Mouse (Mus musculus) kidney, postnatal 4 days (tissue): ENCODE measurements around the gene Dmc1.

ENCODE experiments used
- DNase-seq, 2 experiments: peaks; one replicate each; pipeline ENCODE4 v3.0.0; 2021; ENCODE audit warnings: mixed read lengths in 2 of 2

Dmc1 gene

DNA sequence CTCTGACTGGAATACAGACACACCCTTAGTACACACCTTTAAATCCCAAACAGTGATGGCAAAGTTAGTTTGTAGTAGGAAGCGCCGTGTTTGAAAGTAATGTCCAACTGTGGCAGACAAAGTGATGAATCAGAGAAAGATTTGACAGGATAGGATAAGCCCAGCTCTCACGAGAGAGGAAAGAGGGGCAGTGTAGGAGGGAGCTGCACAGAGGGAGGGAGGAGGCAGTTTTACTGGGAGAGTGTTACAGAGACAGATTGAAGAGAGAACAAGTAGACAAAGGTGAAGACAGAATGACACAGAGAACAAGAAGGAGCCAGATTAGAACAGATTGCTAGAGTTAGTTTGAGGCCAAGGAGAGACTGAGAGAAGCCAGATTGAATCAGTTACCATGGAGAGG, 45.3 kb downstream of the Dmc1 start:
- no peak for DNase-seq

DNA sequence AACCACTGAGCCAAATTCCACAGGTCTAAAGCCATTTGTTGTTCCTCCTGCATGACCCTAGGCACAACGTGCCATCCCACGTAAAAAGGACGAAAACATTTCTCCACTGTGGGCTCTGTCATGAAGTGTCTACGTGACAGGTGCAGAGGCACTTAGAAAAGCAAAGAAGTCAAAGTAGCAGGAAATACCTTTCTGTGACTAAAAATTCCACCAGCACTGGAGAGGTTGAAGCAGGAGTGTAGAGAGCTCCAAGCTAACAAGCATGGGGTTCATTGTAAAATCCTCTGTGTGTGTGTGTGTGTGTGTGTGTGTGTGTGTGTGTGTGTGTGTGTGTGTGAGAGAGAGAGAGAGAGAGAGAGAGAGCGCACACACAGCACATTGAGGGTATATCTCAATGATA, 52.3 kb downstream of the Dmc1 start:
- DNase-seq = no peak

DNA sequence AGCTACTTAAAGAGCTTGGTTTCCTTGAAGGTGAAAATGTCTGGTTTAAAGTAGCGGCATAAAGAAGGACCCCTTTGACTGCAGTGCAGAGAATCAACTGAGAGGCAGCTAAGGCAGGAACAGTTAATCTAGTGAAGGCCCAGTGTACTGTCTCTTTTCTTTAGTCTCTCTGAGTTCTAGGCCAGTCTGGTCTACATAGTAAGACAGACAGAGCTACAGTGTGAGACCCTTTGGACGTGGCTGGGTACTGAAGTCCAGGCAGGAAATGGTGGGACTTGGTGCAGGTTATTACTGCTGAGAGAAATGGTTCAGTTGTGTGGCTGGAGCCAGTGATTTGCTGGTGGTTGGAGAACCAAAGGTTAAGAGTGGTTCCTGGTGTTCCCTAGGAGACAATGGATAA, 56.7 kb downstream of the Dmc1 start:
- no peak for DNase-seq

DNA sequence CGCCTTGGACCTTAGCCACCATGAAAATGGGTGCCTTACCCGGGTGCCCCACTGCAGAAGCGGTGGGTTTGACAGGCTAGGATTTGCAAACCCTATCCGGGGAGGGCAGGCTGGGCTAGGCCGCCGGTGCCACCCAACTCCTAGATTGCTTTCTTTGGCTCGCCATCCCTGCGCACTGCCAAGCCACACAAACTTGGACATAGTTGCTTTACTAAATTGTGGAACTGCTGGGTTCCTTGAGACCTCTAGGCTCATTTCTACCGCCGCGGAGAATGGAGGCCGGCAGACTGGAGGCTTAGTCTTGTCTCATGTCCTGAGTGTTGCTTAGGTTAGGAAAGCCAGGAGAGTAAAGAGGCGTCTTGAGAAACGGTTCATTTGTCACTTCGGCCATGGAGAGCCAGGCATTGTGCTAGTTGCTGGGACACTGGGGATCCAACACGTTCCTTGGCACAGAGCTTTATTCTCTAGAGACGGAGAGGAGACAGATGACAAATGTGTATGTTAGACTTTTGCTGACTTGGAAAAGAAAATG, 57.6 kb downstream of the Dmc1 start:
- DNase-seq = no peak

DNA sequence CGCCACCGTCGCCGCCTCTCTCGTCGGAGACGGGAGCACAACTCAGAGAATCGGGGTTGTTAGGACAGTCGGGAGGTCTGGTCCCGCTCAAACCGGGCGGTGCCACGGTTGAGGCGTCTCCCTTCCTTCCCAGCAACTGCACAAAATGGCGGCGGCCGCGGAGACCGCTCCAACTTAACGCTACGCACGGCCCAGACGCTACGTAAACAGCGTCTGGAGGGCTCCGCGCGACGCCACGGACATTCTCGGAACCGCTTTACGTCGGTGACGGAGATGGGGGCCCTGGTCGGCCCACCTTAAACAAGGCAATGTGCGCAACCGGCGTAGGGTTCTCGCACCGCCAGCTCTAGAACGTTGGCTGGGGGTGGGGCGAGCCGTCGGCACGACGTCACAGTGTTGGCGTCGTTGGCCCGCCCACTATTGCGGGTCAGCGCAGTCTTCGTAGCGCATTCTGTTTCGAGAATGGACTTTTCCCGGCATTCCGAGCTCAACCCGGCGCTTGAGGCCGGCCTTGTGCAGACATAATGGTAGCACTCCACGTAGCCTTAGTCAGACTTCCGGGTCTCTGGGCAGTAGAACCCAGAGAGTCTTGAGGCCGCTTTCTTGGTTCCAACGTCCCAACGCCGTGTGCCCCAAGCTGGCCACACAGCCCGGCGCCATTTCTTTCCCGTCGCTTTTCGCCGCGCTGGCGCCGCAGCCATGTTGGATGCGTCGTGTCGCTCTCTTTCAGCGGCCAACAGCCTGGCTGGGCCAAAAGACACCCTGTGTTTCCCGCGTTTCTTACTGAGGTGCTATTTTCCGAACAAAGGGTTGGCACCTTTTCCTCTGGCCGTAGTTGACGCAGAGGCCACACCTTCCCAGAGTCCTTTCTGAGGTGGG, 58.3 kb downstream of the Dmc1 start, which contains the start of gene Ddx17:
TSS of gene Ddx17 (minus strand) at position 332 of the 879 bp plus-strand sequence.
- peak; percentile 99 for DNase-seq

DNA sequence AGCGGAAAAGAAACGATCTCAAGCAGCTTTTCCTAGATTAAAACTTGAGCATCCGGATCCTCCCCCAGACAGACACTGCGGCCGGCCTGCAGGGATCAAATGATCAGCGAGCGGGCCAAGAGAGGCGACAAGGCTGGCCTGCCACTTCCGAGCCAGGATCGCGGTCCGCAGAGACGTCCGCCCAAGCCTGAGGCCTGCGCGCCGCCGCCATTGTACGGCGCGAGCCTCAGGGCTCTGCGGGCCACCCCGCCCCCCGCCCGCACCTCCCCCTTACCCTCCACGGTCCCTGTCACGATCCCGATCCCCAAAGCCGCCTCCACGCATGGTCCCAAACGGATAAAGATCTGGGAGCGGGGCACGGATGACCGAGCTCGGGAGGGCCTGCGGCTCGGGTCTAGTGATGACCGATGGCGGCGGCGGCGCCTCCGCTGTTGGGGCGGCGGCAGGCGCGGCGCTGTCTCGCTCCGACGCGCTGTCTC, 58.9 kb downstream of the Dmc1 start:
- peak; percentile 79 to 89 for DNase-seq

DNA sequence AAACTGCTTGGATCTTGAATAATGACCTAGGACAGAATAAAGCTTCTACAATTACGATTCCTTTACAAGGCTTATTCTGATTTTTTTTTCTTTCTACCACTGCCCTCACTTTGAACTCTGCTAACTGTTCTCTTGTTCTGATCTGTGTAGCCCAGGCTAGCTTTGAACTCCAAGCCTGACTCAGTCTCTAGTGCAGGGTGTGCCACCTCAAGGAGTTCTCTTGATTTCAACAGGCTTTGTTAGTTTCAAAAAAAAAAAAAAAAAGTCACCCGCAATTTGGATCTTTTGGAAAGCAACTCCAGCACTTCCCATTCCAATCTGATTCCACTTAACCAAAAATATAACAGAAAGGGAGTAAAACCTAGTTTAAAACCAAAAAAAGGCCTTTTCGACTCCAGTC, 59.4 kb downstream of the Dmc1 start:
- DNase-seq = no peak

DNA sequence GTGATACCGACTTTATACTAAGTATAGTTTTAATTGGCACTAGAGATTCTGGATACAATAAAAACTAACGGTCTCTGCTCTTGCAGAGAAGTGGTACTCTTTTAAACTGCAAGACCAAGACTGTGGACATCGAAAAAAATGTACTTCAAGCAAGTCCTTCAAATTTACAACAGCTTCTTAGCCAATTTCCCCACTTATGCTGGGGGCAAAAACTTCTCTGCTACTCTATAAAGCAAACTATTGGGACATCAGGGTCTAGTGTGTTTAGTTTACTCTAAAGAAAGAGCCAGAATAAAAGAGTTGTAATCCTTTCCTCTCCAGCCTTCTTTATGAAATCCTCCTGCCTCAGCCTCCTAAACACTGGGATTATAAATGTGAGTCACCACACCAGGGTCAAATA, 60.9 kb downstream of the Dmc1 start:
- no peak for DNase-seq

DNA sequence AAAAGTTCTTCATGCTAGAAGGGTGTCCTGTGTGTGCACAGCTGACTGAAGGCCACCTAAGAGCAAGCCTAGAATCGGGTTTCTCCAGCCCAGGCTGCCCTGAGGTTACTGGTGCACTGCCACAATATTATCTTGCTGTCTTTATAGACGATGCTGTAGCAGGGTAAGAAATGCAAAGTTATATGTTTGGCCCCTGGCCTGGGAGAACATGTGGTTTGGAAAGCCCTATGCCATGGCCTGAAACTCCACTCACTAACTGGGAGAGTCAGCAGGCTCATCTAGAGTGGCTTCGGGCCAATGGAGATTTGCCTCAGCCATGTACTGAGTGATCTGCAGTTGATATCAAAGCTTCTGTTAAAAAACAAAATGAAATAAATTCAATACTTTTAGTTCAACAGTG, 71.1 kb downstream of the Dmc1 start:
- no peak for DNase-seq

DNA sequence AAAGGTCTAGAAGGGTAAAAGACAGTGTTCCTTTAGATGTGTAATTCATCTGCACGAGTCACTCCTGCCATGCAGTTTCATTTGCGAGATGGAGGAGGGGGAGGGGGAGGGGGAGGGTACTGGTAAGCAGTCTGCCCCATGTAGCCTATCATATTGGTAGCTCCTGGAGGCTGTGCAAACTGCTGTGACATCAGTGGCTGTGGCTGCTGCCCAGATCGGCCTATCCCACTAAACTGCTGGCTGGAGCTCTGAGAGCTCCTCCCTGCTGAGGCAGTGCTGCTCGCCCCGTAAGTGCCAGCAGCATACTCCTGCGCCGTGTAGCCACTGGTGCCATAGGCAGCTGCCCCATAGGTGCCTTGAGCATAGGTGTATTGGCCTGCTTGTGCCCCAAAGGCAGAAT, 75.0 kb downstream of the Dmc1 start:
- DNase-seq = no peak

DNA sequence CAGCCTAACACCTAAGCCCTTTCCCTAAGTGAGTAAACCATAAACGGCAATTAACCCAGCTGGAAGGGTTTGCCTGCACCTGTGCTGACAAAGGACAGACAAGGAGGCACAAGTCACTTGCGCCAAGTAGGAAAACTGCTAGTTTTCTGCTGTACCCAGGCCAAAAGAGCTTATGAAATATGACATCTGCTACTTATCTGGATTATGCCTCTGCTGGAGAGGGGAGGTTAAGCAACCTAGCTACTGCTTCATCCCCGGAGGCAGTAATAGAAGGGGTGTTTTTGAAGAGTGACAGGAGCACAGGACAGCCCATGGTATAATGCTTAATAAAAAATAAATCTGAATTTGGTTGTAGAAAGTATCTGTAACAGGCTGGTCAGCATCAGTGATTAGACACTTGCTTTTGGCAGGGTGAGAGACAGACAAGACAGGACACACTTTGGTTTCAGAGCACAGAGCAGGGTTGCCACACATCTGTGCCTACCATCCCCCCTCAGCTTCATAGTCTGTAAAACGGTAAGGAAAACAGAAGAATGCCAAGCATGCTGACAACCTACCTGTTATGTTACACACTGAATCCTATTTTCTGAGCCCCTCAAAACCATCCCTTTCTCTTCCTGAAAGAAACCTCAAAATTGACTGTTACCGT, 76.8 kb downstream of the Dmc1 start:
- no peak for DNase-seq

DNA sequence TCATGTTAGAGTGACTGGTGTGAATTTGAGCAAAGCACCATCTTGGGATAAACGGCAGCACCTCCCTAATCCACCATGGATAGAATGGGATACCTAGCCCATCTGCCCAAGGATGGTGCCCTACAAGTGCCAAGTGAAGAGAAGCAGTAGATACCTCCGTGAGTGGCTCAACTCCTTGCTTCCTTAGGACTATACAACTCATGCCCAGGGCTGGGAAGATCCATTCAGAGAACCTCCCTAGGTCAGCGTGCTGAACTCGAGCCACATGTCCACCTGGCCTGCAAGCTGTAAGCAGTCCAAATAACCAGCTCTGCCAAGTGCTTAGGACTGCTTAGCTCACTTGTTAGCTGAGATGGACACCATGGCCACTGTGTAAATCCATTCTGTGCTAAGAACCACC, 77.7 kb downstream of the Dmc1 start:
- no peak for DNase-seq

DNA sequence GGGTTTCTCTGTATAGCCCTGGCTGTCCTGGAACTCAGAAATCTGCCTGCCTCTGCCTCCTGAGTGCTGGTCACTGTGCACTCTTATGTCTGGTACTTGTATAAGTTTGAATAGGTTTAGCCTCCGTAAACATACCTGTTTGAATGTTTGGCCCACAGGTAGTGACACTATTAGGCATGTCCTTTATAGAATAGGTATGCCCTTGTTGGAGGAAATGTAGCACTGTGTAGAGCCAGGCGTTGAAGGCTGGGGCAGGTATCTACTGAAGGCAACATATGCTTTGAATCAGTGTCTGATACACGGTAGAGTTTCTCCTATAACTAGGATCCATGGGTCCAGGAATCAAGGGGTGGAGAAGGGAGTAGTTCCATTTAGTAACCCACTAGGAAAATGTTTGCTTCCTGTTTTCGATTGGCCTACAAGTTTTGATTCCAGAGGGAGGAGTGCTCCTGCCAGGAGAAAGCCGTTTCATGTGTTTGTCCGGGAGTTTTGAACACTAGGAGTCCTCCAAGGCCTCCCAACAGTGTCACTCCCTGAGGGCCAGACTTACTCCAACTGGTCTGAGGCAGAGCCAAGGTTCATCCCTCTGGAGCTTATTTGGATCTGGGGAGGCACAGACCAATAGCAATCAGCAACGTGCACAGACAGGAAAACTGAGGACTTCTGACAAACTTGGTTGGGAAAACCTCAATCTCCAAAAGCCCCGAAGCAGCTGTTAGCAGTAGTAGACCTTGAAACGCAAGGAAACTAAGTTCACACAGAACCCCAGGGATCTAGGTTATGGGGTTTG, 78.7 kb downstream of the Dmc1 start:
- no peak for DNase-seq

DNA sequence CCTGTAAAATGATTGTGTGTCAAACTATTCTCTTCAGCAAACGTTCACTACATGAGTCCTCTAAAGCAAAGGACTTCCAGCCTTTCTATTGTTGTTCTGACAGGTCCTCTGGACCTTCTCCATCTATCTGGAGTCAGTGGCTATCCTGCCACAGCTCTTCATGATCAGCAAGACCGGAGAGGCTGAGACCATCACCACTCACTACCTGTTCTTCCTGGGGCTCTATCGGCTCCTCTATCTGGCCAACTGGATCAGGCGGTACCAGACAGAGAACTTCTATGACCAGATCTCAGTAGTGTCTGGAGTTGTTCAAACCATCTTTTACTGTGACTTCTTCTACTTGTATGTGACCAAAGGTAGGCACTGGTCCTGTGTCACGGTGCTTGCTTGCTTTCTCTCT, 79.3 kb downstream of the Dmc1 start:
- DNase-seq = no peak

DNA sequence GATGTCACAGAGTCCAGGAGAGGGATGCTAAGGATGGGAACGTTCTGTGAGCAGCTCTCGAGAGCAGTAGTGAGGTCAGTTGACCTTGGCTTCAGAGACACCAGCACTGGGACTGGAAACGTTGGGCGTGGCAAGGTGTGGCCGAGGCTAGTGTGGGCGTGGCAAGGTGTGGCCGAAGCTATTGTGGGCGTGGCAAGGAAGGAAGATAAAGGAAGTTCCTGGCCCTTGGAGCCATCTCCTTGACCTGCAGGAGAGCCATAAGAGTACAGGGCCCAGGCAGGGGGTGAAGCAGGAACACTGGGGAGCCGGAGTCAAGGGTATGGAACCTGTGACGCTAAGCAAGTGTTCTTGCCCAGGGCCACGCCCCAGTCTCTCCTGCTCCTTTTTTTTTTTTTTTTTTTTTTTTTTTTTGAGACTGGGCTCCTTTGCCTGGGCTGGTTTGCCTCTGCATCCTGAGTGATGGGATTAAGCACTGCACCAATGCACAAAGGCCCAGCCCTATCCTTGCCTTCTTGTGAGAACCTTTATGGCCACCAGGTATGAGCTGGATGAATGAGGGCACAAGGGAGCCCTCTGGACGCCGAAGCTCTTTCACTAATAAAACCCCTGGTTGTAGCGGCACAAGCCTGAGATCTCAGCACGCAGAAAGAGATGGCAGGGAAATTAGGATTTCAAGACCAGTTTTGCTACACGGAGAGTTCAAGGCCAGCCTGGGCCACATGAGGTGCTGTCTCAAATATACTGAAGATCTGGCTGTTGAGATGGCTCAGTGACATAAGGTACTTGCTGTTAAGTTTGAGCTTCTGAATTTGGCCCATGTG, 85.3 kb downstream of the Dmc1 start:
- no peak for DNase-seq

DNA sequence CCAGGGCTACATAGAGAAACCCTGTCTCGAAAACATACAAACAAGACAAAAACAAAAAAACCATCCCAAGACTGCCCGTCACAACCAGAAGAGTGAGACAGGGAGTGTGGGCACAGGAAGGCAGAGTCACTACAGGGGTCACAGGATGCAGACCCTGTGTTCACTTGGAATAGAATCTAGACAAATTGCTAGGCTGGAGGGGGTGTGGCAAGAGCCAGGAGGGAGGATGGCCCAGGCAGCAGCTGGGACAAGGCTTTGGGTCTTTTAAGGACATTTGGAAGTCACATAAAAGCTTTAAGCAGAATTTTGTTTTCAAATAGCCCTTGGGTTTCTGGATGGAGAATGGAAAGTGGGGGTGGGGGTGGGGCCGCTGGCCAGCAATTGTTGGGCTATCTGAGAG, 86.3 kb downstream of the Dmc1 start:
- no peak for DNase-seq

DNA sequence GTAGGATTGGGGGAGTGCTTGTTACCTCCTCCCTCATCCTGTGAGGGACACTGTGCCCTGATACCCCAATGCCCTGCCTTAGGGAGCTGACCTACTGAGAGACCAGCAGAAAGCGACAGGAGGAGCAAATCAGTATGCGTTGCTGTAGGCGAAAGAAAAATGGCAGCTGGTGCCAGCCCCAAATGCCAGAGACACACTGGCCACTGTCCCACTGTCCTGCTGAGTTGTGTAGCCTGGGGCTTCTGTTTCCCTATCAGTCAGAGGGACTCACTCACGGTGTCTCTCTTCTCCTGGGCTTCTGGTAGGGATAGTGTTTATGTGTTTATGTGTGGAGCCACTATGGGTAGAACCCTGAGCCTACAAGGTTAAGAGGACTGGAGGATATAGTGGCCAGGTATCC, 87.2 kb downstream of the Dmc1 start:
- DNase-seq = no peak

DNA sequence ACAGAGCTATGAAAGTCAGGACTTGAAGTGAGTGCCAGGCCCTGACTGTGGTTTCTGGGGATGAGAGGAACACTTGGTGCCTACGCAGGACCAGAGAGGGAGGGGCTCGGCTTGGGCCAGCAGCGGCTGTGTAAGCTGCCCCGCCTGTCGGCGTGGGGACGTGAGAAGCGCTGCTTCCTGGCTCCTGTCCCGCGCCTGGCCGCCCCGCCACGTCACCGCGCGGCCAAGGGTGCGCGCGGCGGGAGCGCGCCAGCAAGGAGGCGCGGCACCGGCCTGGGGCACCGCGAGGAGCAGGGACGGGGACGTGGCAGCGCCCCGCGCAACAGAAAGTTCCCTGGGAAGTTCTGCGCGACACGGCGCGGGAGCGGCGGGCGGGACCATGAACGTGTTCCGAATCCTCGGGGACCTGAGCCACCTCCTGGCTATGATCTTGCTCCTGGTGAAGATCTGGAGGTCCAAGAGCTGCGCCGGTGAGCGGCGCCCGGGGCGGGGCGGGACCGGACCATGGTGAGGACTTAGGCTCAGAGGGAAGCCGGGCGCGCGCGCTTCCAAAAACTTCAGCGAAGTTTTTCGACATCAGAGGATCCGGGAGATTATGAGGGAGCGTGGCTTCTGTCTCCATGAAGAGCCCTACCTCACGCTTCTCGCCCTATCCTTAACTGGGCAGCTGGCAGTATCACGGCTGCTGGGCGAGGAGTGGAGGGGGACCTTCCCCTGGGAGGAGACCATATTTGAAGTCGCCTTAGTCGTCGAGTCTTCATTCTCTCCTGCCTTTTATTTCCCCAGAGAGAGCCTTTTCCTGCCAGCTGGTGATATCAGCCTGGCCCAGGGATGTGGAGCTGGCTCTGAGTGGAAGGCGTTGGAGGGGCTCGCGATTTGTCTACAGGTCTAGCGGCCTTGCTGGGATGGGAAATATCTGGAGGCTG, 88.5 kb downstream of the Dmc1 start, which contains the start of gene Kdelr3:
TSS of gene Kdelr3 (plus strand) at position 241 of the 926 bp plus-strand sequence.
- peak; percentile 83 to 89 for DNase-seq

DNA sequence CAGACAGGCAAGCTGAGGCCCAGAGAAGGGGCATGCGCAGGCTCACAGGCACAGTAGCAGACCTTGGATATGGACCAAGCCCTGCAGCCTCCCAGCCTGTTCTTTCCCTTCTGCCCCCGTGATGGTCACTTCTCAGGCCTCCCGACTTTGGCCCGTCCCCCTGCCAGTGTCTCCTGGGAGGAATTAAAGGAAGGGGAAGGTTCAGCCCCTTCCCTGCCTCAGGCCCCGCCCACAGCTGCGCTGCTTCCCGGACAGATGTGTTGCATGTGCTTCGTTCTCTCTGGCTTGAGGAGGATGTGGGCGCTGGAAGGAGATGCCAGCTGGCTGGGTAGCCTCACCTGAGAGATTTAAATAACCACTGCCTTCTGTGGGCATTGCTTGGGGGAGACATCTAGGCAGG, 91.0 kb downstream of the Dmc1 start:
- peak; percentile 72 to 78 for DNase-seq

DNA sequence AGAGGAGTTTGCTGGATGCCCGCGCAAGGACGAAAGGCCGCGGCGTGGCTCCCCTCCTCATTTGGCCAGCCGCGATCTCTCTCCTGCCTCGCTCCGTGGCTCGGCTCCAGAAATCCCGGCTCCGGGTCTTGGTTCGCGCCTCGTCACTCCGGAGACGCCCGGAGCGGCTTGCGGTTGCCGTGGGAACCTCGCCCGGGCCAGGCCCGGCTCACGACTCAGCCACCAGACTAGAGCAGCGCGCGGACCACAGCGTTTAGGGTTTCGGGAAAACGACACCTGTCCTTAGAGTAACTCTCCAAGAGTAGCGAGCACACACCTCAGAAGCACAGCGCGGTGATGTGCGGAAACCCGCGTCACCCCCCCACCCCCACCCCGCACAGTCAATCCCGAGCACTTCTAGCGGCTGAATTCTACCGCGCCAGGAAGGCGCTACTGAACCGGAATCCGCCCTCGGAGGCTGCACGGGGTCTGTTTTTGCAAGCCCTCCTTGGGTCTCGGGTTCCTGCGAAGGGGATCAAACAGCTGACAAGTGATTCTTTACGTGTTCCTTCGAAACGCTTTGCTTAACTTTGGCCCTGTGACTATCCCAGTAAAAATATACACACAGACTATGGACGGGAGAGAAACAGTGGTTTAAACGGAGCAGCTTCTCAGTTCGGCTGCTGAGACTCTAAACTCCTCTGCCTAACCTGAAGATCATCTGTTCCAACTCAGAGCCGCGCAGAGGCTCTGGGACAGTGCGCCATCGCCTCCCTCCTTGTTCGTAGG, 93.2 kb downstream of the Dmc1 start:
- peak; percentile 94 to 95 for DNase-seq
